Mouse (Mus musculus) right cerebral cortex, adult 2 months (tissue): Measurements from ENCODE around the gene Eral1.
A peak's percentile ranks its signal among the peaks of the same experiment; 100 is the strongest.

Experiments used
- DNase-seq, 2 experiments: peaks; one replicate each; pipeline ENCODE4 v3.0.0; 2021 to 2022; ENCODE audit warnings: low spot score in 2 of 2

Eral1 gene

GRCm38 (mm10) chr11:78079961-78080921 lies at the start of gene Eral1:
Gene Eral1 (minus strand): TSS chr11:78080383.
- peak; percentile 87 to 89 for DNase-seq

- no peak for DNase-seq
Observed at GRCm38 (mm10) chr11:78129458-78129857, 49.3 kb upstream of the Eral1 start.

- no peak for DNase-seq
Observed at GRCm38 (mm10) chr11:78126739-78127138, 46.6 kb upstream of the Eral1 start.

GRCm38 (mm10) chr11:78125691-78126090 lies 45.5 kb upstream of the Eral1 start:
- no peak for DNase-seq

GRCm38 (mm10) chr11:78123782-78124181 lies 43.6 kb upstream of the Eral1 start:
- DNase-seq: no peak

GRCm38 (mm10) chr11:78122815-78123214 lies 42.6 kb upstream of the Eral1 start:
- no peak for DNase-seq

- no peak for DNase-seq
Observed at GRCm38 (mm10) chr11:78121176-78121575, 41.0 kb upstream of the Eral1 start.

- no peak for DNase-seq
Observed at GRCm38 (mm10) chr11:78119898-78120297, 39.7 kb upstream of the Eral1 start.

- no peak for DNase-seq
Observed at GRCm38 (mm10) chr11:78118467-78118866, 38.3 kb upstream of the Eral1 start.

GRCm38 (mm10) chr11:78116146-78116410 lies 35.9 kb upstream of the Eral1 start:
- DNase-seq: no peak

- peak; percentile 93 for DNase-seq
Observed at GRCm38 (mm10) chr11:78115367-78116145, 35.4 kb upstream of the Eral1 start.

GRCm38 (mm10) chr11:78114676-78115366 lies 34.6 kb upstream of the Eral1 start:
- no peak for DNase-seq

GRCm38 (mm10) chr11:78113616-78114015 lies 33.4 kb upstream of the Eral1 start:
- DNase-seq: peak in 1 of 2 experiments; percentile 10

GRCm38 (mm10) chr11:78104501-78104900 lies 24.3 kb upstream of the Eral1 start:
- DNase-seq: no peak

- DNase-seq: no peak
Observed at GRCm38 (mm10) chr11:78102958-78103747, 23.0 kb upstream of the Eral1 start.

- DNase-seq: no peak
Observed at GRCm38 (mm10) chr11:78102142-78102541, 22.0 kb upstream of the Eral1 start.

- no peak for DNase-seq
Observed at GRCm38 (mm10) chr11:78100746-78101145, 20.6 kb upstream of the Eral1 start.

- DNase-seq: no peak
Observed at GRCm38 (mm10) chr11:78097077-78097476, 16.9 kb upstream of the Eral1 start.

GRCm38 (mm10) chr11:78095144-78095516 lies 14.9 kb upstream of the Eral1 start:
- no peak for DNase-seq

- peak; percentile 89 to 90 for DNase-seq
Observed at GRCm38 (mm10) chr11:78094504-78095143, 14.4 kb upstream of the Eral1 start, which contains the start of gene Fam222b. Gene Fam222b (plus strand): TSS chr11:78094660.

- no peak for DNase-seq
Observed at GRCm38 (mm10) chr11:78094137-78094503, 13.9 kb upstream of the Eral1 start.
